Comparison of ENCODE assay signal across 26 mouse cellular contexts in the genomic region with DNA sequence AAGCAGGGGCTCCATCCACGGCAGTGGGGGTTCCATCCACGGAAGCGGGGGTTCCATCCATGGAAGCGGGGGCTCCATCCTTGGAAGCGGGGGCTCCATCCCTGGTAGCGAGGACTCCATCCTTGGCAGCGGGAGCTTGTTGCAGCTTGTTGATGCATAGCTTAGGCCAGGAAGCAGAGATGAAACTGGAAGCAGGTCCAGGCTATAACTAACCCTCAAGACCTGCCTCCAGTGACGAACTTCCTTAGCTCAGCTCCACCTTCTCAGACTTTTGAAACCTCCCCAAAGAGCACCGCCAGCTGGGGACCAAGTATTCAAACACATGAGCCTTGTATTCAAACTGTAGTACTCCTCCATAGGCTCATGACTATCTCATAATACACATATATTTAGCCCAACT.
"Had no signal": no experiment of that assay in that cellular context is flagged by ENCODE, and none has a peak within 500 bp of the region (broad histone marks: within the 10 kb centered on the region; RNA-seq: fewer than 3 reads in every experiment).

No protein-coding gene starts in this region.

- DNase-seq: cerebellum, adult 8-10 months; cerebellum, adult 9-10 months; cerebellum, adult 9-11 months; cerebellum, postnatal 10 days; cerebellum, postnatal 14 days; cerebellum, postnatal 25 days; cerebellum, postnatal 36 days; embryo, embryonic 11 days; forebrain, postnatal 0 days; gastrocnemius, adult 2 months; gastrocnemius, postnatal 10 days; gastrocnemius, postnatal 14 days; gastrocnemius, postnatal 25 days; gastrocnemius, postnatal 36 days; heart, adult 11 months; heart, adult 18-20 months; heart, adult 2 months had no signal

- H3K4me2 ChIP-seq: embryonic facial prominence, embryonic 12.5 days; embryonic facial prominence, embryonic 13.5 days; embryonic facial prominence, embryonic 15.5 days; forebrain, embryonic 12.5 days; forebrain, embryonic 13.5 days; forebrain, embryonic 15.5 days had no signal

- H3K9ac ChIP-seq: embryonic facial prominence, embryonic 12.5 days; embryonic facial prominence, embryonic 13.5 days; embryonic facial prominence, embryonic 15.5 days; forebrain, embryonic 12.5 days; forebrain, embryonic 13.5 days; forebrain, embryonic 15.5 days; forebrain, postnatal 0 days had no signal

- H3K4me1 ChIP-seq: embryonic facial prominence, embryonic 10.5 days; embryonic facial prominence, embryonic 12.5 days; embryonic facial prominence, embryonic 13.5 days; embryonic facial prominence, embryonic 15.5 days; forebrain, embryonic 10.5 days; forebrain, embryonic 12.5 days; forebrain, embryonic 13.5 days; forebrain, embryonic 15.5 days had no signal

- H3K36me3 ChIP-seq: embryonic facial prominence, embryonic 10.5 days; embryonic facial prominence, embryonic 12.5 days; embryonic facial prominence, embryonic 13.5 days; embryonic facial prominence, embryonic 15.5 days; forebrain, embryonic 10.5 days; forebrain, embryonic 12.5 days; forebrain, embryonic 15.5 days had no signal

- H3K4me3 ChIP-seq: embryonic facial prominence, embryonic 10.5 days; embryonic facial prominence, embryonic 12.5 days; embryonic facial prominence, embryonic 13.5 days; embryonic facial prominence, embryonic 15.5 days; erythroblast, embryonic 14.5 days; forebrain, embryonic 10.5 days; forebrain, embryonic 12.5 days; forebrain, embryonic 13.5 days; forebrain, embryonic 15.5 days; gastrocnemius, adult 2 months; heart, adult 2 months had no signal

- H3K27ac ChIP-seq: embryonic facial prominence, embryonic 10.5 days; embryonic facial prominence, embryonic 12.5 days; embryonic facial prominence, embryonic 13.5 days; embryonic facial prominence, embryonic 15.5 days; forebrain, embryonic 10.5 days; forebrain, embryonic 12.5 days; forebrain, embryonic 13.5 days; forebrain, embryonic 15.5 days; gastrocnemius, adult 2 months; heart, adult 2 months had no signal

- H3K9me3 ChIP-seq: embryonic facial prominence, embryonic 10.5 days; embryonic facial prominence, embryonic 12.5 days; embryonic facial prominence, embryonic 13.5 days; embryonic facial prominence, embryonic 15.5 days; forebrain, embryonic 10.5 days; forebrain, embryonic 12.5 days; forebrain, embryonic 13.5 days; forebrain, embryonic 15.5 days had no signal

- H3K27me3 ChIP-seq: forebrain, embryonic 15.5 days had no signal
